Mouse (Mus musculus) liver, embryonic 16.5 days (tissue): ENCODE measurements around the gene Stam2. TPM values are rescaled to one million over a fixed set of nuclear protein-coding genes. Genes with fewer than 3 reads are reported as not detected.

Experiments used
- ATAC-seq: fragments of 200-750 bp; cut with Nextera tagmentation; 2 replicates; pipeline ENCODE4 v1.8.0; 2017; ENCODE audit warnings: low read depth, mild to moderate bottlenecking, moderate number of reproducible peaks, moderate library complexity
- H3K27ac ChIP-seq: fragments of 300-500 bp; sonication (generic); 2 replicates; pipeline ENCODE4 v1.5.1; 2014; ENCODE audit warnings: mild to moderate bottlenecking, low read length
- H3K27me3 ChIP-seq: fragments of 300-500 bp; sonication (generic); 2 replicates; pipeline ENCODE4 v1.6.1; 2014; ENCODE audit warnings: low read depth, low read length, mixed read lengths; ENCODE audit not compliant: control insufficient read depth, insufficient read depth
- H3K36me3 ChIP-seq: fragments of 300-500 bp; sonication (generic); 2 replicates; pipeline ENCODE4 v1.6.1; 2014; ENCODE audit warnings: mild to moderate bottlenecking; ENCODE audit not compliant: control insufficient read depth, insufficient read depth
- H3K4me1 ChIP-seq: fragments of 300-500 bp; sonication (generic); 2 replicates; pipeline ENCODE4 v1.6.1; 2014; ENCODE audit warnings: low read depth, low read length, mixed read lengths; ENCODE audit not compliant: control insufficient read depth
- H3K4me2 ChIP-seq: fragments of 300-500 bp; sonication (generic); 2 replicates; pipeline ENCODE4 v1.6.1; 2014; ENCODE audit warnings: low read depth, low read length, mixed read lengths
- H3K4me3 ChIP-seq: fragments of 300-500 bp; sonication (generic); 2 replicates; pipeline ENCODE4 v1.5.1; 2014; ENCODE audit warnings: low read depth, mild to moderate bottlenecking, low read length
- H3K9ac ChIP-seq: fragments of 300-500 bp; sonication (generic); 2 replicates; pipeline ENCODE4 v1.6.1; 2014; ENCODE audit warnings: low read depth, low read length
- H3K9me3 ChIP-seq: fragments of 300-500 bp; sonication (generic); replicated peaks from 2 replicates; pipeline ENCODE4 v1.6.1; 2016; ENCODE audit warnings: low read length; ENCODE audit not compliant: control insufficient read depth
- WGBS: fragments of 180-500 bp; shearing (Covaris S2); extraction: QIAGEN DNeasy Blood & Tissue Kit; methylation state at CpG from one replicate; pipeline ENCODE4 v1.1.7; 2014; ENCODE audit not compliant: insufficient replicate concordance; 5-methylcytosine and 5-hydroxymethylcytosine counted together
- polyA plus RNA-seq: library from polyadenylated mRNA; unstranded; fragments of >200 nt; fragmentation: Nextera tagmentation; extraction: Ambion mirVana; gene quantifications from 2 replicates; pipeline ENCODE4 v1.2.1, GENCODE M21; 2015

The Stam2 gene
- polyA plus RNA-seq, 1 experiment from 2014 or later: 8.6 TPM

- 54% methylated on average over 6 of the region's 6 CpGs for WGBS
- H3K4me2 ChIP-seq: no peak overlapping the region
- H3K27ac ChIP-seq: no peak overlapping the region
- no peaks in the 10 kb centered on the region for H3K4me1 ChIP-seq
- H3K36me3 ChIP-seq: no peaks in the 10 kb centered on the region
- H3K4me3 ChIP-seq: no peak overlapping the region
- H3K9ac ChIP-seq: no peak overlapping the region
- no peak for ATAC-seq
- H3K9me3 ChIP-seq: no peaks in the 10 kb centered on the region
- no peaks in the 10 kb centered on the region for H3K27me3 ChIP-seq
Observed at GRCm38 (mm10) chr2:52643657-52644056, 98.4 kb downstream of the Stam2 start.

Other genes starting within 250 kb of the Stam2 start
- gene Cacnb4, start 65.5 kb downstream of the Stam2 start, polyA plus RNA-seq: 0.12 and 0.21 TPM in 2 replicates
- gene Fmnl2, start 115.6 kb upstream of the Stam2 start, polyA plus RNA-seq: 0.39 and 0.53 TPM in 2 replicates